Mouse (Mus musculus) heart, embryonic 15.5 days (tissue): Measurements from ENCODE around the gene Ptprd. TPM values are rescaled to one million over a fixed set of nuclear protein-coding genes. Genes with fewer than 3 reads are reported as not detected.
"Not testable (repeated sequence)": the region's sequence is repeated elsewhere in the genome, so short reads cannot be mapped to it uniquely, and the experiment has no call there.

Source experiments
- ATAC-seq: fragments of 200-750 bp; cut with Nextera tagmentation; replicated peaks from 2 replicates; pipeline ENCODE4 v1.8.0; 2017; ENCODE audit warnings: low read depth, moderate TSS enrichment; ENCODE audit not compliant: insufficient number of reproducible peaks, insufficient read depth, low FRiP score
- H3K27ac ChIP-seq: fragments of 300-500 bp; sonication (generic); 2 replicates; pipeline ENCODE4 v1.5.1; 2015; ENCODE audit warnings: mild to moderate bottlenecking, inconsistent platforms
- H3K27me3 ChIP-seq: fragments of 300-500 bp; sonication (generic); 2 replicates; pipeline ENCODE4 v1.6.1; 2015; ENCODE audit warnings: inconsistent platforms
- H3K36me3 ChIP-seq: fragments of 300-500 bp; sonication (generic); 2 replicates; pipeline ENCODE4 v1.6.1; 2015; ENCODE audit warnings: mild to moderate bottlenecking, inconsistent platforms
- H3K4me1 ChIP-seq: fragments of 300-500 bp; sonication (generic); replicated peaks from 2 replicates; pipeline ENCODE4 v1.6.1; 2015; ENCODE audit warnings: inconsistent platforms
- H3K4me2 ChIP-seq: fragments of 300-500 bp; sonication (generic); 2 replicates; pipeline ENCODE4 v1.6.1; 2015; ENCODE audit warnings: inconsistent platforms, mild to moderate bottlenecking, moderate library complexity
- H3K4me3 ChIP-seq: fragments of 300-500 bp; sonication (generic); 2 replicates; pipeline ENCODE4 v1.5.1; 2015; ENCODE audit warnings: mild to moderate bottlenecking, inconsistent platforms
- H3K9ac ChIP-seq: fragments of 300-500 bp; sonication (generic); 2 replicates; pipeline ENCODE4 v1.6.1; 2015; ENCODE audit warnings: mild to moderate bottlenecking, inconsistent platforms
- H3K9me3 ChIP-seq: fragments of 300-500 bp; sonication (generic); replicated peaks from 2 replicates; pipeline ENCODE4 v1.6.1; 2016; ENCODE audit warnings: inconsistent platforms
- WGBS: fragments of 180-500 bp; shearing (Covaris S2); methylation state at CpG from one replicate; pipeline ENCODE4 v1.1.7; 2015; ENCODE audit warnings: mixed read lengths; 5-methylcytosine and 5-hydroxymethylcytosine counted together
- polyA plus RNA-seq: library from polyadenylated mRNA; unstranded; fragments of >200 nt; fragmentation: Nextera tagmentation; extraction: Ambion mirVana; gene quantifications from 2 replicates; pipeline ENCODE4 v1.2.1, GENCODE M21; 2015

The Ptprd gene
- polyA plus RNA-seq, 1 experiment from 2014 or later: 9.4 TPM

DNA sequence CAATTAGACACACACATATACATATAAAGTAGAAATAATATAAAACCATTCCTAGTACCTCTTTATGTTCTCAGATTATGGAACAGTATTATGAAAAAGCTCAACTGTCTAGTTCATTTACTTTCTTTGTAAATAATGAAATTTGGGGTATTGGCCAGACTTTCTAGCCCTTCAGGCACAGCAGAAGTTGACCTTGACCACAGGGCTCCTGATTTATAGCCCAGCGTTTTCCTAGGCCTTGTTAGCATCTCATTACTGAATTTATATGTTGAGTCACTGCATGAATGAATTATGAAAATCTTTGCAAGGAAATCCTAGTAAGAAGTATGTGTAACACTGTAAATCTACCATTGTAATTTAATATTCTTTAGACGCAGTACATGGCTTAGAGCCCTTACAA, 2154.9 kb downstream of the Ptprd start:
- no peak for ATAC-seq
- Histone ChIP-seq H3K4me1 (no peaks in the 10 kb centered on the region), H3K27me3 (no peaks in the 10 kb centered on the region), H3K4me3 (no peak overlapping the region), H3K36me3 (no peaks in the 10 kb centered on the region), H3K27ac (no peak overlapping the region), H3K9me3 (no peaks in the 10 kb centered on the region), H3K4me2 (no peak overlapping the region), H3K9ac (no peak overlapping the region)
- 76% methylated on average over 2 of the region's 2 CpGs for WGBS

DNA sequence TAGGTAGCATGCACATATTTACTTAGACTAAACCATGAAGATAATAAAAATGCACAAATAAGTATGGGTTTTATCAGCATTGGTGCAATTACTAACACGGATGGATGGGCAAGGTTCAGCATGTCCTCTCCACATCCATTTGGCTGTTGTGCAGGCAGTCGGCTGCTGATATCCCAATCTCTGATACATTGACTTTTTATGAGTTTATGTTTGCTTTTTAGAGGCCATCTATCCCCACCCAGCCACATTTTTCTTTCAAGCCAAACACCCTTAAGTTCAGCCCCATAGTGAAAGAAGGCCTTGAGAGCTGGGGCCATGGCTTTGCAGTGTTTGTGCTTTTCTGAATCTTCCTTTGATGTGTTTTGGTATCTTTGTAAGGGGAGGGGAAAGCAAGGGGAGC, 2166.1 kb downstream of the Ptprd start:
- no peaks in the 10 kb centered on the region for H3K9me3 ChIP-seq
- H3K27me3 ChIP-seq: no peaks in the 10 kb centered on the region
- H3K4me3 ChIP-seq: no peak overlapping the region
- no peak overlapping the region for H3K9ac ChIP-seq
- H3K4me2 ChIP-seq: no peak overlapping the region
- H3K4me1 ChIP-seq: peaks cover 16% of the 10 kb centered on the region
- 39% methylated on average over 2 of the region's 2 CpGs for WGBS
- ATAC-seq: no peak
- peaks cover 5% of the 10 kb centered on the region; the same call in 1 of the 2 replicates for H3K36me3 ChIP-seq
- H3K27ac ChIP-seq: no peak overlapping the region

DNA sequence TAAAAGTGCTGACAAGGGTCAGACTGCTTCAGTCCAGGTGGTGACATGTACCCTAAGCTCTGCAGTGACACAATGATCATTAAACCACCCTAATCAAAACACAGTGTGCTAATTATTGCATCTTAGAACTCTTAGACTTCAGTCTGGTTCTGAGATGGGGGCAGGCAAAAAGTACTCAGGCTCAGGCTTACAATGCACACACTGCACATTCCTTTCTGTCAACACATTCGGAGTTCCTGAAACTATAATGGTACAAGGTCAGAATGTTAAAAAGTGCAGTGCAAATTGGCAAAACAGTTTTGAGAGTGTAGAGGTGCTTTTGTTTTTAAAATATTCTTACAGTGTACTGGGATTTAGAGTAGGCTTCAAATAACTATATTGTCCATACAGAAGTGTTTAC, 2167.0 kb downstream of the Ptprd start:
- H3K9me3 ChIP-seq: no peaks in the 10 kb centered on the region
- H3K4me3 ChIP-seq: no peak overlapping the region
- WGBS: 31% methylated on average over 1 of the region's 1 CpGs
- H3K4me1 ChIP-seq: peaks cover 16% of the 10 kb centered on the region
- H3K36me3 ChIP-seq: peaks cover 5% of the 10 kb centered on the region; the same call in 1 of the 2 replicates
- no peak overlapping the region for H3K9ac ChIP-seq
- ATAC-seq: peak; percentile 64; the same call in 1 of the 2 replicates
- peak overlapping the region; percentile 75 for H3K27ac ChIP-seq
- H3K27me3 ChIP-seq: no peaks in the 10 kb centered on the region
- H3K4me2 ChIP-seq: no peak overlapping the region

- H3K27me3 ChIP-seq, H3K4me1 ChIP-seq, H3K9ac ChIP-seq, H3K9me3 ChIP-seq, H3K4me2 ChIP-seq, H3K4me3 ChIP-seq, ATAC-seq, H3K27ac ChIP-seq, H3K36me3 ChIP-seq: not testable (repeated sequence)
- 74% methylated on average over 4 of the region's 4 CpGs for WGBS
These were observed 2174.6 kb downstream of the Ptprd start for GRCm38 (mm10) chr4:76037178-76037577.

GRCm38 (mm10) chr4:76025571-76026325, 2186.0 kb downstream of the Ptprd start:
- no peak for ATAC-seq
- H3K36me3 ChIP-seq: no peaks in the 10 kb centered on the region
- H3K4me3 ChIP-seq: no peak overlapping the region
- no peak overlapping the region for H3K27ac ChIP-seq
- H3K9me3 ChIP-seq: no peaks in the 10 kb centered on the region
- H3K4me1 ChIP-seq: no peaks in the 10 kb centered on the region
- H3K4me2 ChIP-seq: no peak overlapping the region
- no peak overlapping the region for H3K9ac ChIP-seq
- no peaks in the 10 kb centered on the region for H3K27me3 ChIP-seq
- WGBS: 76% methylated on average over 8 of the region's 8 CpGs

DNA sequence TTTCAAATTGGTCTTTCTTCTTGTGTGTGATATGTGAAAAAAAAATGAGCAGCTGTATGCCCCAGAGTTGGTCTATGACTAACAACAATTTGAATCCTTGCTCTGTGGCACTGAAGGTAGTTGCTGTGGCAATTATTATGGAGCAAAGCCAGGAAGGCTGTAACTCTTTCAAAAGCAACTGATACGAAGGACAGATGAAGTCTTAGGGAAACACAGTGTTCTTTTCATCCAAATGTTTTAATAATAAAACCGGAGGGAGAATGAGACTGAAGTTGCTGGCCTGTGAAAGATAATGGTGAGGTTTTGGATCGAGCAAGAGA, 2187.3 kb downstream of the Ptprd start:
- H3K36me3 ChIP-seq: no peaks in the 10 kb centered on the region
- H3K9me3 ChIP-seq: no peaks in the 10 kb centered on the region
- H3K4me1 ChIP-seq: no peaks in the 10 kb centered on the region
- 57% methylated on average over 3 of the region's 3 CpGs for WGBS
- H3K9ac ChIP-seq: no peak overlapping the region
- no peak for ATAC-seq
- H3K27ac ChIP-seq: no peak overlapping the region
- no peak overlapping the region for H3K4me2 ChIP-seq
- H3K27me3 ChIP-seq: no peaks in the 10 kb centered on the region
- no peak overlapping the region for H3K4me3 ChIP-seq

- no peaks in the 10 kb centered on the region for H3K36me3 ChIP-seq
- ATAC-seq: no peak
These were observed 2187.8 kb downstream of the Ptprd start for GRCm38 (mm10) chr4:76023756-76024501.

GRCm38 (mm10) chr4:76021670-76022069, 2190.1 kb downstream of the Ptprd start:
- Histone ChIP-seq H3K4me3 (no peak overlapping the region), H3K27ac (no peak overlapping the region), H3K4me2 (no peak overlapping the region), H3K4me1 (no peaks in the 10 kb centered on the region), H3K36me3 (no peaks in the 10 kb centered on the region), H3K27me3 (no peaks in the 10 kb centered on the region), H3K9me3 (no peaks in the 10 kb centered on the region), H3K9ac (no peak overlapping the region)
- ATAC-seq: no peak
- WGBS: 75% methylated on average over 4 of the region's 4 CpGs

More at GRCm38 (mm10) chr4:76023756-76024501, 2187.8 kb downstream of the Ptprd start:
- H3K27ac ChIP-seq: no peak overlapping the region
- 80% methylated on average over 13 of the region's 13 CpGs for WGBS
- H3K9ac ChIP-seq: no peak overlapping the region
- H3K27me3 ChIP-seq: no peaks in the 10 kb centered on the region
- H3K4me2 ChIP-seq: no peak overlapping the region
- no peak overlapping the region for H3K4me3 ChIP-seq
- no peaks in the 10 kb centered on the region for H3K4me1 ChIP-seq
- no peaks in the 10 kb centered on the region for H3K9me3 ChIP-seq

GRCm38 (mm10) chr4:76015026-76015425, 2196.7 kb downstream of the Ptprd start:
- H3K4me2 ChIP-seq: no peak overlapping the region
- H3K27me3 ChIP-seq: no peaks in the 10 kb centered on the region
- no peak overlapping the region for H3K9ac ChIP-seq
- H3K4me1 ChIP-seq: no peaks in the 10 kb centered on the region
- no peaks in the 10 kb centered on the region for H3K36me3 ChIP-seq
- no peak for ATAC-seq
- no peak overlapping the region for H3K4me3 ChIP-seq
- H3K9me3 ChIP-seq: no peaks in the 10 kb centered on the region
- H3K27ac ChIP-seq: no peak overlapping the region
- WGBS: 87% methylated on average over 3 of the region's 3 CpGs

DNA sequence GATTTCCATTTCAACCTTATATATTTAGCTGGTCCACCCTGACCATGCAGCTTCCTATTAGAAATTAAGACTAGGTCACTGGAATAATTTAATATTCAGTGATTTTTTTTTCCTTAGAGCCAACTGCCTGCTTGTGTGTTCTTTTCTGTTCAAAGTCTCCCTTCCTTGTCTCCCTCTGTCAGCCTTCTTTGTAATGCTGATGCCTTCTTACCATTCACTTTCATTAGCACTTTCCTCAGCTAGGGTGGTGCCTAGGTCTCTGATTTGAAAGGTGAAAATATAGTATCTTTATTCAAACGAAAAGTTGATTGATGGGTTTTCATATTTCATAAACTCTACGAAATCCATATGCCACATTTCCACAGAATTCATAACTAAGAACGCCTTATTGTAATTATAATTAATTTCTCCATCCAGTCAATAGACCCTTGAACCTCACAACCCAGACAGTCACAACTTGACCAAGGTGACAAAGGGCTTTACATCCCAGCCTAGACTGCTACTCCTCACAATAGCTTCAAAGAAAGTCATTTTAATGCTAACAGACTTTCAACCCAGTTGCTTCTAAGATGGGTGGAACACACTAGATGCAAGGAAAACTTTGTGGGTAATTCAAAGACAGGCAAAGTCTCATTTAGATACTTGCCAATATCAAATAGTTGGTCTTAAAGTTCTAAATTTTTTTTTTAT, 2197.5 kb downstream of the Ptprd start:
- no peak overlapping the region for H3K4me2 ChIP-seq
- no peak overlapping the region for H3K27ac ChIP-seq
- no peaks in the 10 kb centered on the region for H3K4me1 ChIP-seq
- no peaks in the 10 kb centered on the region for H3K9me3 ChIP-seq
- no peaks in the 10 kb centered on the region for H3K27me3 ChIP-seq
- H3K36me3 ChIP-seq: no peaks in the 10 kb centered on the region
- no peak for ATAC-seq
- 72% methylated on average over 3 of the region's 3 CpGs for WGBS
- H3K4me3 ChIP-seq: no peak overlapping the region
- H3K9ac ChIP-seq: no peak overlapping the region

DNA sequence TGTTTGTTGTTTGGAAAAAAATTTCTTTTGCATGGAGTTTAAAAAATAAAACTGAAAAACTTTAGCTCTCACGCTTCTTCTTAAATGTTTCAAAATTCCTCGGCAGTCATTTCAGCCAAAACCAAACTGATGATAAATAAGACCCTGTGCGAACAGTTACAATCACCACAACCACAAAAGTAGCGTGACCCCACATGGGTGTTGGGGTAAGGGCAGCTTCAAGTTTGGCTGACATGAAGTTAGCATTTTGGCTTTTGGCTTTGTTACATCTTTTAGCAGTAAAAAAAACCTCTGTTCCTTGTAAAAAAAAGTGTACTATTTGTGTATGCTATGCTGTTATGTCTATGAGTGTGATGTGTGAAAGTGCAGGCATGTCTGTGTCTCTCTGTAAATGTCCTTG, 2203.2 kb downstream of the Ptprd start:
- no peak for ATAC-seq
- 81% methylated on average over 4 of the region's 4 CpGs for WGBS
- Histone ChIP-seq H3K9ac (no peak overlapping the region), H3K36me3 (no peaks in the 10 kb centered on the region), H3K27me3 (no peaks in the 10 kb centered on the region), H3K4me2 (no peak overlapping the region), H3K4me1 (peaks cover 4% of the 10 kb centered on the region; the same call in 1 of the 2 replicates), H3K9me3 (no peaks in the 10 kb centered on the region), H3K4me3 (no peak overlapping the region), H3K27ac (no peak overlapping the region)
